Mouse (Mus musculus): Measurements from ENCODE around the gene Pfkfb4. TPM values are rescaled to one million over a fixed set of nuclear protein-coding genes. Genes with fewer than 3 reads are reported as not detected.

Gene Pfkfb4
- total and polyA plus RNA-seq, 2 experiments from 2014 or later: 28.6 to 51.7 TPM

DNA sequence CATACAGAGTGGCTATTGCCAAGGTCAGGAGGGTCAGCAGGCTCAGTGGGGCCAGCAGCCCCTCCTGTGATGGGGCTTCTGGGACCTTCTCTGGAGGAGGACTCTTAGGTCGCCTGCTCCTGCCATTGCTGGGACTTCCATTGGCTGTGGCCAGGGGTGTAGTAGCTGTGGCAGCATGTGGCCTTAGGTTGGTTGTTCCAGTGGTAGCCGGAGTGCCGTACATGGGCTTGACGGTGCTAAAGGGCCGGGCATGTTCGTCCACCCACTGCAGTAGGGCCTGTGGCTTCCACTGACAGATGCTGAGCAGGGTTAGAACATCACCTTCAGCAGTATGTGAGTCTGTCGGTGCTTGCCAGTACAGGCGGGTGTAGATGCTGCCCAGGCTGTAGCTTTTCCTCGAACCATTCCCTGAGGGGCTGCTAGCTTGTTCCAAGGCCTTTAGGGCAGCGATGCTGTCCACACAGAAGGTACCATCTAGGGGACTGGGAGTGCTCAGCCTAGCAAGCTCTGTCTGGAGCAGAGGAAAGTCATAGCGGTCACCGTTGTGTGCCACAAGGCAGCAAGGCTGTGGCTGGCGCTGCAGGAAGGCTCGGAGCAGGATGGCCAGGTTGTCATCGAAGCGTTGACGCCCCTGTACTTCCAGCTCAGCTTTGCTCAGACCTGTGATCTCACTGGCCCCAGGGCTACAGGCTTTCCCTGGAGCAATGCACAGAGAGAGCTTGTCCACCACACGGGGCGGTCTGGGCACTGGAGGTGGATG lies 66.6 kb downstream of the Pfkfb4 start:
- H3K27ac ChIP-seq (ENCODE audit: low read depth, low read length): peak overlapping the region; percentile 75; the same call in 1 of the 2 replicates
- peaks cover 13% of the 10 kb centered on the region for H3K4me1 ChIP-seq (ENCODE audit: insufficient read depth, low read length)
- TF ChIP-seq CTCF (IDR thresholded peaks at IDR 0.05): no peak
- H3K9me3 ChIP-seq (ENCODE audit: low read length): no peaks in the 10 kb centered on the region
- 96% methylated on average over 19 of the region's 19 CpGs for WGBS
- peak overlapping the region; percentile 53 for H3K4me2 ChIP-seq (ENCODE audit: low read depth, low read length, poor library complexity, severe bottlenecking)
- no peaks in the 10 kb centered on the region for H3K27me3 ChIP-seq (ENCODE audit: insufficient read depth, low read length)
- DNase-seq (ENCODE audit: low spot score): no peak
- no peak overlapping the region for H3K4me3 ChIP-seq (ENCODE audit: low read depth, low read length)
- no peak overlapping the region for H3K9ac ChIP-seq (replicated peaks; ENCODE audit: low read length, poor library complexity, severe bottlenecking)
- H3K36me3 ChIP-seq (ENCODE audit: insufficient read depth, low read length): peaks cover 40% of the 10 kb centered on the region
- ATAC-seq (ENCODE audit: low FRiP score): no peak

DNA sequence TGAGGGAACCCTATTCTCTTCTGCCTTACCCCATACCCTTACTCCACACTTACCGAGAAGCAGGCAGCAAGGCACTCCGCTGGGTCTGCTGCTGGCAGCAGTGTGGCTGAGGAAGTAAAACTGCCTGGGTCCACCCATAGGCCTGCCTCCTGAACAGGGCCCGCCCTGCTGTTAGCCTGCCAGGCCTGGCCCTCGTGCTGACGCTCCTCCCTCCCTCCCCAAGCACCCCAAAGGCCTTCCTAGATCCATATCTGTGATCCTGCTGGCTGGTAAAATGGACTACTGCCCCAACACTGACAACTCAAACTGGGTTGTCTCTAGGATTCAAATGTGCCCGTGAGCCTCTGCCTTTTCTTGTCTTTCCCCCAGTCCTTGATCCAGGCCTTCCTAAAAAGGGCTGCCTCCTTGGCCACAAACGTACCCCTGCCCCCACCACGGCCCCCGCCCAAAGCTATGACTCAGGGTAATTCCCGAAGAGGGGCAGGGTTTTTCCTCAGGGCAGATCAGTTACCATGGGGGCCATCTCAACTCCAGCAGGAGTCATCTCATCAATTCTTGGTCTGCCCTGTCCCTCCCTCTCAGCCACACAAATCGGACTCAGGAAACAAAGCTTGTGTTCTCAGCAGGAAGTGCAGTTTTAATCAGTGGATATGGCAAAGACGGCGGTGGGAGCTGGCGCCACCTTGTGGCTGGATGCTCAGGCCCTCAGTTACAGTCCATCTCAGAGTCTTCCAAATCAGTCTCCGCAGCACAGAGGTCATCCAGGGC lies 67.7 kb downstream of the Pfkfb4 start, which contains the start of gene Trex1:
Trex1 (minus strand) TSS at position 599 of the 768 bp plus-strand sequence.
- Histone ChIP-seq H3K9me3 (ENCODE audit: low read length) (no peaks in the 10 kb centered on the region), H3K4me2 (ENCODE audit: low read depth, low read length, poor library complexity, severe bottlenecking) (peak within 1 kb of the TSS; percentile 53), H3K9ac (replicated peaks; ENCODE audit: low read length, poor library complexity, severe bottlenecking) (peak within 1 kb of the TSS; percentile 54), H3K36me3 (ENCODE audit: insufficient read depth, low read length) (peaks cover 46% of the 10 kb centered on the region), H3K4me1 (ENCODE audit: insufficient read depth, low read length) (peaks cover 13% of the 10 kb centered on the region), H3K27ac (ENCODE audit: low read depth, low read length) (peak within 1 kb of the TSS; percentile 75), H3K4me3 (ENCODE audit: low read depth, low read length) (peak within 1 kb of the TSS; percentile 34), H3K27me3 (ENCODE audit: insufficient read depth, low read length) (no peaks in the 10 kb centered on the region)
- peak; percentile 77 for ATAC-seq (ENCODE audit: low FRiP score)
- peak; percentile 99 for TF ChIP-seq CTCF (IDR thresholded peaks at IDR 0.05)
- peak; percentile 92 for DNase-seq (ENCODE audit: low spot score)
- WGBS: 17% methylated on average over 15 of the region's 15 CpGs

DNA sequence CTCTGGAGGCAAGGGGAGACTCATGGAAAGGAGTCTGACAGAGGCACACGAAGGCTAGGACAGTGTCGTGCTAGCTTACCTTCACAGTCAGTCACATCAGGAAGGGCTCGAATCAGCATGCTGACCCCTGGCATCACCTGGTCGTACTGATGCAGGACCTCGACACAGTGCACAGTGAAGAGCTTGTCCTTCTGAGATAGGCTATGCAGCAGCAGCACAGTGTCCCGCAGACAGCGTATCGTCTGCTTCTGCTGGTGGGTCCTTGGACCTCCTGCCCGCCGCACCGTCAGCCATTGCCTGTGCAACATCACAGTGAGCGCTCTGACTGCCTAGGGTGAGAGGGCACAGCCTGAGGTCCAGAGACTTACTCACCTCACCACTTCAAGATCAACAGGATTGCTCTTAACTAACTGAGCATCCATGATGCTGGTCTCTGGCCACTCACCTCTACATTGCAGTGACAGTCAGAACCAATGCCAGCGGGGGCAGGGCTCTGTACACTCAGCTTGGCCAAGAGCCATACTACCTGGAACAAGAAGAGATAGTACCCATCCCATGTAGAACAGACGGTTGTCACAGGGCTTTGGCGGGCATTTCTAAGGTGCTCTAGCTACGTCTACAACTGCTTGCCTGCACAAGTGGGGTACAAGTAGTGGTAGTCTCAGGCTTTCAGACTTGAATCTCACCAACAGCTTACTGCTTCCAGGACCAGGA lies 68.8 kb downstream of the Pfkfb4 start:
- Histone ChIP-seq H3K9ac (replicated peaks; ENCODE audit: low read length, poor library complexity, severe bottlenecking) (no peak overlapping the region), H3K9me3 (ENCODE audit: low read length) (no peaks in the 10 kb centered on the region), H3K4me1 (ENCODE audit: insufficient read depth, low read length) (peaks cover 9% of the 10 kb centered on the region), H3K27ac (ENCODE audit: low read depth, low read length) (no peak overlapping the region), H3K36me3 (ENCODE audit: insufficient read depth, low read length) (peaks cover 56% of the 10 kb centered on the region), H3K4me3 (ENCODE audit: low read depth, low read length) (no peak overlapping the region), H3K27me3 (ENCODE audit: insufficient read depth, low read length) (no peaks in the 10 kb centered on the region), H3K4me2 (ENCODE audit: low read depth, low read length, poor library complexity, severe bottlenecking) (no peak overlapping the region)
- 93% methylated on average over 16 of the region's 16 CpGs for WGBS
- DNase-seq (ENCODE audit: low spot score): no peak
- no peak for TF ChIP-seq CTCF (IDR thresholded peaks at IDR 0.05)
- no peak for ATAC-seq (ENCODE audit: low FRiP score)

DNA sequence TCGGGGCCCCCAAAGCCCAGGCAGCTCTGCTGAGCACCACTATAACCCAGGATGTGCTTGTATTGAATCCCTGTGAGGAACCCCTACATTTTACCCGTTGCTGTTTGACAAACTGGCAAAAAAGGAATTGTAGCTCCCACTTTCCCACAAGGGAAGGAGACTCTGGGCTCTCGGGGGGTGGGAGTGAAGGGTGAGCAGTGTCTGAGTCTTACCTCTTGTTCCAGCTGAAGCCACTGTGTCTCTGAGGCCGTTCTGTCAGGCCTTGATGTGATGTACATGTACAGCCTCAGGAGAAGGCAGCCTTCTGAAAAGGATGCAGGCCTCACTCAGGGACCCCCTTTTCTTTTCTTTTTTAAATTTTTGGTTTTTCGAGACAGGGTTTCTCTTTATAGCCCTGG lies 69.3 kb downstream of the Pfkfb4 start:
- no peak for DNase-seq (ENCODE audit: low spot score)
- Histone ChIP-seq H3K4me2 (ENCODE audit: low read depth, low read length, poor library complexity, severe bottlenecking) (no peak overlapping the region), H3K4me1 (ENCODE audit: insufficient read depth, low read length) (peaks cover 7% of the 10 kb centered on the region; the same call in 1 of the 2 replicates), H3K9me3 (ENCODE audit: low read length) (no peaks in the 10 kb centered on the region), H3K27ac (ENCODE audit: low read depth, low read length) (no peak overlapping the region), H3K4me3 (ENCODE audit: low read depth, low read length) (no peak overlapping the region), H3K27me3 (ENCODE audit: insufficient read depth, low read length) (no peaks in the 10 kb centered on the region), H3K9ac (replicated peaks; ENCODE audit: low read length, poor library complexity, severe bottlenecking) (no peak overlapping the region), H3K36me3 (ENCODE audit: insufficient read depth, low read length) (peaks cover 62% of the 10 kb centered on the region)
- ATAC-seq (ENCODE audit: low FRiP score): no peak
- WGBS: 86% methylated on average over 5 of the region's 5 CpGs
- TF ChIP-seq CTCF (IDR thresholded peaks at IDR 0.05): no peak

DNA sequence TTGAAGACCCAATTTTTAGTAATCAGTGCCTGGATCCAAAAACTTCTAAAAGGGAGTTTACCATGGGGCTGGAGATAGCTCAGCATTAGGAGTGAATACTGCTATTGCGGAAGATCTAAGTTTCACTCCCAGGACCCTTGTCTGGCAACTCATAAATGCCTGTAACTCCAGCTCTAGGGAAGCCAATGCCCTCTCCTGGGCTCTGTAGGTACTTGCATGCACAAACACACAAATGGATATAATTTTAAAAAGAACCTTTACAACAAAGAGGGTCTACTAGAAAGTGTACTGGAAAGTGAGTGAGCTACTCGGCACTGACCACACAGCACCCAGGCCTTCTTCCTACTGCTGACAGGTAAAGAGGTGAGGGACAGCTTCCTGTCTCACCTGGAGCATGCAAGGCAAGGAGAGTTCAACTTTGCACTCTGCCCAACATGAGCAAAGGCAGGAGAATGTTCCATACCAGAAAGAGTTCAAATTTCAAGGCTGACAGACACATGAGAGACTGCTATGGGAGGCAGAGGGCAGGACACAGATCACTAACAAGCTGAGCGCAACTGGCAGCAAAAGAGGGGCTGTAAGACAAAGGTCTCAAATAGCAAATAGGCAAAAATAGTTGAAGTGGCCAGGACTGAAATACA lies 76.6 kb downstream of the Pfkfb4 start:
- no peak overlapping the region for H3K4me2 ChIP-seq (ENCODE audit: low read depth, low read length, poor library complexity, severe bottlenecking)
- TF ChIP-seq CTCF (IDR thresholded peaks at IDR 0.05): peak; percentile 41
- no peaks in the 10 kb centered on the region for H3K9me3 ChIP-seq (ENCODE audit: low read length)
- H3K4me1 ChIP-seq (ENCODE audit: insufficient read depth, low read length): peaks cover 7% of the 10 kb centered on the region
- H3K9ac ChIP-seq (replicated peaks; ENCODE audit: low read length, poor library complexity, severe bottlenecking): no peak overlapping the region
- no peaks in the 10 kb centered on the region for H3K27me3 ChIP-seq (ENCODE audit: insufficient read depth, low read length)
- H3K4me3 ChIP-seq (ENCODE audit: low read depth, low read length): no peak overlapping the region
- 96% methylated on average over 3 of the region's 3 CpGs for WGBS
- ATAC-seq (ENCODE audit: low FRiP score): no peak
- no peak for DNase-seq (ENCODE audit: low spot score)
- peaks cover 67% of the 10 kb centered on the region for H3K36me3 ChIP-seq (ENCODE audit: insufficient read depth, low read length)
- H3K27ac ChIP-seq (ENCODE audit: low read depth, low read length): no peak overlapping the region

Data from midbrain, postnatal 0 days (tissue).